Mouse (Mus musculus): ENCODE data around the gene Prtn3.

Prtn3 gene

GRCm38 (mm10) chr10:79928030-79928694 lies 53.9 kb downstream of the Prtn3 start:
- DNase-seq (ENCODE audit: low spot score), result no peak

GRCm38 (mm10) chr10:79928907-79929701 lies 54.8 kb downstream of the Prtn3 start:
- DNase-seq (ENCODE audit: low spot score), result no peak

GRCm38 (mm10) chr10:79929967-79930825 lies 55.9 kb downstream of the Prtn3 start:
- no peak for DNase-seq (ENCODE audit: low spot score)

GRCm38 (mm10) chr10:79930826-79931186 lies 56.5 kb downstream of the Prtn3 start:
- no peak for DNase-seq (ENCODE audit: low spot score)

- DNase-seq (ENCODE audit: low spot score), result no peak
Observed at GRCm38 (mm10) chr10:79931797-79932196, 57.5 kb downstream of the Prtn3 start.

- no peak for DNase-seq (ENCODE audit: low spot score)
Observed at GRCm38 (mm10) chr10:79932736-79933135, 58.5 kb downstream of the Prtn3 start.
